Mouse (Mus musculus): Measurements from ENCODE around the gene Clic3.

DNA sequence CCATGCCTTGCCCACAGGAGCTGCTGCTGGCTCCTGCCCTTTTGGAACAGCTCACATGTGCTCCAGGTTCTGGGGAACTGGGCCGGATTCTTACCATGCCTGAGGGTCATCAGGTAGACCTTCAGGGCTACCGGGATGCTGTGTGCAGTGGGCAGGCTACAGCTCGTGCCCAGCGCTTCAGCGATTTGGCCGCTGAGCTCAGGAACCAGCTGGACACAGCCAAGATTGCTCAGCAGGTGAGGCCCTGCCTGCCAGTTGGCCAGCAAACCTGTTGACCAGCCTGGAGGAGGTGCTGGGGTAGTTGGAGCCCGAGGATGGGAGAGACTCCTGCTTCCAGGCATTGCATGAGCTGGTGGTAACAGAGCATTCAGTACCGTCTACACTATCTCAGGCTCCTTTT is 22.3 kb upstream of the Clic3 start:
- TF ChIP-seq CTCF (IDR thresholded peaks at IDR 0.05; ENCODE audit: low read depth) (no peak), EP300 (IDR thresholded peaks at IDR 0.05; ENCODE audit: low read depth) (no peak)
